Mouse (Mus musculus) liver, embryonic 12.5 days (tissue): ENCODE data around the gene Gm21887. TPM values are rescaled to one million over a fixed set of nuclear protein-coding genes. Genes with fewer than 3 reads are reported as not detected.
A peak's percentile ranks its signal among the peaks of the same experiment; 100 is the strongest.
"Not testable (repeated sequence)": the region's sequence is repeated elsewhere in the genome, so short reads cannot be mapped to it uniquely, and the experiment has no call there.

Experiments
- ATAC-seq: fragments of 200-750 bp; cut with Nextera tagmentation; 2 replicates; pipeline ENCODE4 v1.8.0; 2017; ENCODE audit warnings: moderate number of reproducible peaks, mild to moderate bottlenecking, moderate library complexity
- H3K27ac ChIP-seq: fragments of 300-500 bp; sonication (generic); 2 replicates; pipeline ENCODE4 v1.5.1; 2016; ENCODE audit warnings: mild to moderate bottlenecking
- H3K27me3 ChIP-seq: fragments of 300-500 bp; sonication (generic); replicated peaks from 2 replicates; pipeline ENCODE4 v1.6.1; 2016; ENCODE audit warnings: mild to moderate bottlenecking, moderate library complexity
- H3K36me3 ChIP-seq: fragments of 300-500 bp; sonication (generic); 2 replicates; pipeline ENCODE4 v1.6.1; 2016; ENCODE audit warnings: mild to moderate bottlenecking, moderate library complexity
- H3K4me1 ChIP-seq: fragments of 300-500 bp; sonication (generic); 2 replicates; pipeline ENCODE4 v1.6.1; 2016
- H3K4me2 ChIP-seq: fragments of 300-500 bp; sonication (generic); 2 replicates; pipeline ENCODE4 v1.6.1; 2016; ENCODE audit warnings: mild to moderate bottlenecking, moderate library complexity
- H3K4me3 ChIP-seq: fragments of 300-500 bp; sonication (generic); 2 replicates; pipeline ENCODE4 v1.5.1; 2016; ENCODE audit warnings: mild to moderate bottlenecking, moderate library complexity
- H3K9ac ChIP-seq: fragments of 300-500 bp; sonication (generic); 2 replicates; pipeline ENCODE4 v1.6.1; 2016; ENCODE audit warnings: mild to moderate bottlenecking, moderate library complexity
- H3K9me3 ChIP-seq: fragments of 300-500 bp; sonication (generic); replicated peaks from 2 replicates; pipeline ENCODE4 v1.6.1; 2016; ENCODE audit warnings: mild to moderate bottlenecking, moderate library complexity
- WGBS: fragments of 180-500 bp; shearing (Covaris S2); methylation state at CpG from one replicate; pipeline ENCODE4 v1.1.7; 2016; ENCODE audit not compliant: insufficient replicate concordance; 5-methylcytosine and 5-hydroxymethylcytosine counted together
- polyA plus RNA-seq: library from polyadenylated mRNA; unstranded; fragments of >200 nt; fragmentation: Nextera tagmentation; extraction: Ambion mirVana; gene quantifications from 2 replicates; pipeline ENCODE4 v1.2.1, GENCODE M21; 2016

Gene Gm21887
- polyA plus RNA-seq, 1 experiment from 2014 or later, result 237 TPM

DNA sequence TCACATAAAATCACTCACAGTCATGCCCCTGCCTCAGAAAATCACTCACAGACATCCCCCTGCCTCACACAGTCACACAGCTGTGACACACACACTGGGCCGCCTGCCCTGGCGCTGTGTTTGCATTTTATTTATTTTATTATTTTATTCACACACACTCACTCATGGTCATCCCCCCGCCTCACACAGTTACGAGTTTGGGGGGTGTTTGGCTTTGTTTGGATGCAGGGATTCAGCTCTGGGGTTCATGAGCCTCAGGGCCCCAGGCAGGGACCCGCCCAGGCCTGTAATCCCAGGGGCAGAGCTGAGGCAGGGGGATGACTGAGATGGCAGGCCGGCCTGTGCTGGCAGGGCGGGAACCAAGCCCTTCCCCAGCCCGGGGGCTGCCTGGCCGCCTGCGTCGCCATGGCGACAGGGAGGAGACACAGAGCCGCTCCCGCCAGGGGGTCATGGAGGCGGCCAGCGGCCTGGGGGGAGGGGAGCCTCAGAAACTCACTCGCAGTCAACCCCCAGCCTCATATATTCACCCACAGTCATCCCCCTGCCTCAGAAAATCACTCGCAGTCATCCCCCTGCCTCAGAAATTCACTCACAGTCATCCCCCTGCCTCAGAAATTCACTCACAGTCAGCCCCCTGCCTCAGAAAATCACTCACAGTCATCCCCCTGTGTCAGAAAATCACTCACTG is 6.8 kb upstream of the Gm21887 start:
- H3K27ac ChIP-seq, H3K4me2 ChIP-seq, ATAC-seq, H3K4me3 ChIP-seq, H3K27me3 ChIP-seq, H3K36me3 ChIP-seq, H3K9ac ChIP-seq, H3K4me1 ChIP-seq: not testable (repeated sequence)
- WGBS, result 50% methylated on average over 11 of the region's 18 CpGs
- H3K9me3 ChIP-seq, result peaks cover 15% of the 10 kb centered on the region

DNA sequence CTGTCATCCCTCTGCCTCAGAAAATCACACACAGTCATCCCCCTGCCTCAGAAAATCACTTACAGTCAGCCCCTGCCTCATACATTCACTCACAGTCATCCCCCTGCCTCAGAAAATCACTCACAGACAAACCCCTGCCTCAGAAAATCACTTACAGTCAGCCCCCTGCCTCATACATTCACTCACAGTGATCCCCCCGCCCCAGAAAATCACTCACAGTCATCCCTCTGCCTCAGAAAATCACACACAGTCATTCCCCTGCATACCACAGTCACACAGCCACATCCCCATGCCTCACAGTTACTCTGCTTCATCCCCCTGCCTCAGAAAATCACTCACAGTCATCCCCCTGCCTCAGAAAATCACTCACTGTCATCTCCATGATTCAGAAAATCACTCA is 5.9 kb upstream of the Gm21887 start:
- not testable (repeated sequence) for H3K27ac ChIP-seq, H3K4me3 ChIP-seq, H3K9ac ChIP-seq, ATAC-seq, H3K27me3 ChIP-seq, H3K4me1 ChIP-seq, H3K36me3 ChIP-seq, H3K4me2 ChIP-seq
- WGBS, result 16% methylated on average over 1 of the region's 1 CpGs
- peaks cover 24% of the 10 kb centered on the region for H3K9me3 ChIP-seq

DNA sequence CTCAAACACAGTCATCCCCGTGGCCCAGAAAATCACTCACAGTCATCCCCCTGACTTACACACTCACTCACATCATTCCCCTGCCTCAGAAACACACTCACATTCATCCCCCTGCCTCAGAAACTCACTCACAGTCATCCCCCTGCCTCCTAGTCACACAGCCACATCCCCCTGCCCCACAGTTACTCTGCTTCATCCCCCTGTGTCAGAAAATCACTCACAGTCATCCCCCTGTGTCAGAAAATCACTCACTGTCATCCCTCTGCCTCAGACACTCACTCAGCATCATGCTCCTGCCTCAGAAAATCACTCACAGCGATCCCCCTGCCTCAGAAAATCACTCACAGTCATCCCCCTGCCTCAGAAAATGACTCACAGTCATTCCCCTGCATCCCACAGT is 5.2 kb upstream of the Gm21887 start:
- H3K4me3 ChIP-seq, result not testable (repeated sequence)

DNA sequence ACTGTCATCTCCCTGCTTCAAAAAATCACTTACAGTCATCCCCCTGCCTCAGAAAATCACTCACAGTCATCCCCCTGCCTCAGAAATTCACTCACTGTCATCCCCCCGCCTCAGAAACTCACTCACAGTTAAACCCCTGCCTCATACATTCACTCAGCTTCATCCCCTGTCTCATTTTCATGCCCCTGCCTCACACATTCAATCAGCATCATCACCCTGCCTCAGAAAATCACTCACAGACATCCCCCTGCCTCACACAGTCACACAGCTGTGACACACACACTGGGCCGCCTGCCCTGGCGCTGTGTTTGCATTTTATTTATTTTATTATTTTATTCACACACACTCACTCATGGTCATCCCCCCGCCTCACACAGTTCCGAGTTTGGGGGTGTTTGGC is 4.7 kb upstream of the Gm21887 start:
- H3K27me3 ChIP-seq, H3K36me3 ChIP-seq, H3K4me2 ChIP-seq, ATAC-seq, H3K9ac ChIP-seq, H3K27ac ChIP-seq, H3K4me3 ChIP-seq, H3K4me1 ChIP-seq: not testable (repeated sequence)
- H3K9me3 ChIP-seq, result peaks cover 32% of the 10 kb centered on the region
- WGBS, result 39% methylated on average over 5 of the region's 5 CpGs

More for the DNA sequence above, 5.2 kb upstream of the Gm21887 start:
- H3K4me1 ChIP-seq, H3K36me3 ChIP-seq, H3K9ac ChIP-seq, ATAC-seq, H3K27me3 ChIP-seq, H3K4me2 ChIP-seq, H3K27ac ChIP-seq: not testable (repeated sequence)
- 48% methylated on average over 2 of the region's 2 CpGs for WGBS
- peaks cover 27% of the 10 kb centered on the region for H3K9me3 ChIP-seq

DNA sequence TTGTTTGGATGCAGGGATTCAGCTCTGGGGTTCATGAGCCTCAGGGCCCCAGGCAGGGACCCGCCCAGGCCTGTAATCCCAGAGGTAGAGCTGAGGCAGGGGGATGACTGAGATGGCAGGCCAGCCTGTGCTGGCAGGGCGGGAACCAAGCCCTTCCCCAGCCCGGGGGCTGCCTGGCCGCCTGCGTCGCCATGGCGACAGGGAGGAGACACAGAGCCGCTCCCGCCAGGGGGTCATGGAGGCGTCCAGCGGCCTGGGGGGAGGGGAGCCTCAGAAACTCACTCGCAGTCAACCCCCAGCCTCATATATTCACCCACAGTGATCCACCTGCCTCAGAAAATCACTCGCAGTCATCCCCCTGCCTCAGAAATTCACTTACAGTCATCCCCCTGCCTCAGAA is 4.3 kb upstream of the Gm21887 start:
- not testable (repeated sequence) for H3K36me3 ChIP-seq, H3K4me2 ChIP-seq, H3K4me1 ChIP-seq, H3K9ac ChIP-seq, H3K27me3 ChIP-seq, H3K4me3 ChIP-seq, ATAC-seq, H3K27ac ChIP-seq
- 23% methylated on average over 13 of the region's 13 CpGs for WGBS
- peaks cover 35% of the 10 kb centered on the region for H3K9me3 ChIP-seq

DNA sequence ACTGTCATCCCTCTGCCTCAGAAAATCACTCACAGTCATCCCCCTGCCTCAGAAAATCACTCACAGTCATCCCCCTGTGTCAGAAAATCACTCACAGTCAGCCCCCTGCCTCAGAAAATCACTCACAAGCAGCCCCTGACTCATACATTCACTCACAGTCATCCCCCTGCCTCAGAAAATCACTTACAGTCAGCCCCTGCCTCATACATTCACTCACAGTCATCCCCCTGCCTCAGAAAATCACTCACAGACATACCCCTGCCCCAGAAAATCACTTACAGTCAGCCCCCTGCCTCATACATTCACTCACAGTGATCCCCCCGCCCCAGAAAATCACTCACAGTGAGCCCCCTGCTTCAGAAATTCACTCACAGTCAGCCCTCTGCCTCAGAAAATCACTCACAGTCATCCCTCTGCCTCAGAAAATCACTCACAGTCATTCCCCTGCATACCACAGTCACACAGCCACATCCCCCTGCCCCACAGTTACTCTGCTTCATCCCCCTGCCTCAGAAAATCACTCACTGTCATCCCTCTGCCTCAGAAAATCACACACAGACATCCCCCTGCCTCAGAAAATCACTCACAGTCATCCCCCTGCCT is 3.7 kb upstream of the Gm21887 start:
- H3K4me1 ChIP-seq, H3K27me3 ChIP-seq, H3K4me2 ChIP-seq, H3K27ac ChIP-seq, H3K9ac ChIP-seq, H3K36me3 ChIP-seq, H3K4me3 ChIP-seq, ATAC-seq: not testable (repeated sequence)
- WGBS, result 27% methylated on average over 1 of the region's 1 CpGs
- H3K9me3 ChIP-seq, result peaks cover 39% of the 10 kb centered on the region

DNA sequence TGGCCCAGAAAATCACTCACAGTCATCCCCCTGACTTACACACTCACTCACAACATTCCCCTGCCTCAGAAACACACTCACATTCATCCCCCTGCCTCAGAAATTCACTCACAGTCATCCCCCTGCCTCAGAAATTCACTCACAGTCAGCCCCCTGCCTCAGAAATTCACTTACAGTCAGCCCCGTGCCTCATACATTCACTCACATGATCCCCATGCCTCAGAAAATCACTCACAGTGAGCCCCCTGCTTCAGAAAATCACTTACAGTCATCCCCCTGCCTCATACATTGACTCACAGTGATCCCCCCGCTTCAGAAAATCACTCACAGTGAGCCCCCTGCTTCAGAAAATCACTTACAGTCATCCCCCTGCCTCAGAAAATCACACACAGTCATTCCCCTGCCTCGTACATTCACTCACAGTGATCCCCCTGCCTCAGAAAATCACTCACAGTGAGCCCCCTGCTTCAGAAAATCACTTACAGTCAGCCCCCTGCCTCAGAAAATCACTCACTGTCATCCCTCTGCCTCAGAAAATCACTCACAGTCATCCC is 2.7 kb upstream of the Gm21887 start:
- H3K4me2 ChIP-seq, H3K27me3 ChIP-seq, H3K4me1 ChIP-seq, ATAC-seq, H3K27ac ChIP-seq, H3K4me3 ChIP-seq, H3K9ac ChIP-seq: not testable (repeated sequence)
- peaks cover 15% of the 10 kb centered on the region for H3K36me3 ChIP-seq
- WGBS, result 44% methylated on average over 3 of the region's 3 CpGs
- H3K9me3 ChIP-seq, result peaks cover 45% of the 10 kb centered on the region

DNA sequence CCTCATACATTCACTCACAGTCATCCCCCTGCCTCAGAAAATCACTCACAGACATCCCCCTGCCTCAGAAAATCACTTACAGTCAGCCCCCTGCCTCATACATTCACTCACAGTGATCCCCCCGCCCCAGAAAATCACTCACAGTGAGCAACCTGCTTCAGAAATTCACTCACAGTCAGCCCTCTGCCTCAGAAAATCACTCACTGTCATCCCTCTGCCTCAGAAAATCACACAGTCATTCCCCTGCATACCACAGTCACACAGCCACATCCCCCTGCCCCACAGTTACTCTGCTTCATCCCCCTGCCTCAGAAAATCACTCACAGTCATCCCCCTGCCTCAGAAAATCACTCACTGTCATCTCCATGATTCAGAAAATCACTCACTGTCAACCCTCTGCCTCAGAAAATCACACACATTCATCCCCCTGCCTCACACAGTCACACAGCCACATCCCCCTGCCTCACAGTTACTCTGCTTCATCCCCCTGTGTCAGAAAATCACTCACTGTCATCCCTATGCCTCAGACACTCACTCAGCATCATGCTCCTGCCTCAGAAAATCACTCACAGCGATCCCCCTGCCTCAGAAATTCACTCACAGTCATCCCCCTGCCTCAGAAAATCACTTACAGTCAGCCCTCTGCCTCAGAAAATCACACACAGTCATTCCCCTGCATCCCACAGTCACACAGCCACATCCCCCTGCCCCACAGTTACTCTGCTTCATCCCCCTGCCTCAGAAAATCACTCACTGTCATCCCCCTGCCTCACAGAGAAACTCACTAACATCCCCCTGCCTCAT is 1.9 kb upstream of the Gm21887 start:
- H3K4me2 ChIP-seq, H3K27ac ChIP-seq, ATAC-seq, H3K4me1 ChIP-seq, H3K9ac ChIP-seq, H3K27me3 ChIP-seq, H3K4me3 ChIP-seq: not testable (repeated sequence)
- 40% methylated on average over 2 of the region's 2 CpGs for whole genome bisulfite sequencing
- Histone ChIP-seq H3K9me3 (peaks cover 45% of the 10 kb centered on the region), H3K36me3 (peaks cover 15% of the 10 kb centered on the region)

DNA sequence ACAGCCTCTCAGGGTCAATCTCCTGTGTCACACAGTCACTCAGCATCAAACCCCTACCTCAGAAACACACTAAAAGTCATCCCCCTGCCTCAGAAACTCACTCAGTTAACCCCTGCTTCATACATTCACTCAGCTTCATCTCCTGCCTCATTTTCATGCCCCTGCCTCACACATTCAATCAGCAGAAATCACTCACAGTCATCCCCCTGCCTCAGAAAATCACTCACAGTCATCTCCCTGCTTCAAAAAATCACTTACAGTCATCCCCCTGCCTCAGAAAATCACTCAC is 1.3 kb upstream of the Gm21887 start:
- not testable (repeated sequence) for H3K27me3 ChIP-seq, H3K4me1 ChIP-seq
- peaks cover 45% of the 10 kb centered on the region for H3K9me3 ChIP-seq

DNA sequence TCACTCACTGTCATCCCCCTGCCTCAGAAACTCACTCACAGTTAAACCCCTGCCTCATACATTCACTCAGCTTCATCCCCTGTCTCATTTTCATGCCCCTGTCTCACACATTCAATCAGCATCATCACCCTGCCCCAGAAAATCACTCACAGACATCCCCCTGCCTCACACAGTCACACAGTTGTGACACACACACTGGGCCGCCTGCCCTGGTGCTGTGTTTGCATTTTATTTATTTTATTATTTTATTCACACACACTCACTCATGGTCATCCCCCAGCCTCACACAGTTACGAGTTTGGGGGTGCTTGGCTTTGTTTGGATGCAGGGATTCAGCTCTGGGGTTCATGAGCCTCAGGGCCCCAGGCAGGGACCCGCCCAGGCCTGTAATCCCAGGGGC is 875 bp upstream of the Gm21887 start:
- WGBS, result 48% methylated on average over 3 of the region's 3 CpGs
- Histone ChIP-seq H3K36me3 (peaks cover 15% of the 10 kb centered on the region), H3K9me3 (peaks cover 45% of the 10 kb centered on the region)
- H3K27ac ChIP-seq, H3K4me2 ChIP-seq, H3K9ac ChIP-seq, ATAC-seq, H3K27me3 ChIP-seq, H3K4me1 ChIP-seq, H3K4me3 ChIP-seq: not testable (repeated sequence)

More for the DNA sequence above, 1.3 kb upstream of the Gm21887 start:
- not testable (repeated sequence) for H3K27ac ChIP-seq, H3K4me3 ChIP-seq, H3K9ac ChIP-seq, ATAC-seq, H3K4me2 ChIP-seq
- H3K36me3 ChIP-seq, result peaks cover 15% of the 10 kb centered on the region

DNA sequence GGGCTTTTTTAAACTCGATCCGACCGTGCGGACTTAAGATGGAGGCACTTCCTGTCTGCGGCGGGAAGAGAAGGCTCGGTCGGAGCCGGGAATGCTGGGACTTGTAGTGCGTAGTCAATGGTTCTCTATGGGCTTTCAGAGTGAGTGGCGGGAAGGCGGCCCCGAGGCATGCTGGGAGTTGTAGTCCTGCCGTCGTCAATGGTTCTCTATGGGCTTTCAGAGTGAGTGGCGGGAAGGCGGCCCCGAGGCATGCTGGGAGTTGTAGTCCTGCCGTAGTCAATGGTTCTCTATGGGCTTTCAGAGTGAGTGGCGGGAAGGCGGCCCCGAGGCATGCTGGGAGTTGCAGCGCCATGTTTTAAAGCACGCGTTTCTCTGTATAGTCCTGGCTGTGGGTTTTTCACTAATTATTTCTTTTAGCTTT is 352 bp downstream of the Gm21887 start:
- Histone ChIP-seq H3K36me3 (peaks cover 19% of the 10 kb centered on the region), H3K9me3 (peaks cover 39% of the 10 kb centered on the region), H3K4me3 (peak overlapping the region; percentile 62), H3K27ac (peak overlapping the region; percentile 75), H3K9ac (peak overlapping the region; percentile 61)
- not testable (repeated sequence) for H3K4me1 ChIP-seq, H3K4me2 ChIP-seq, H3K27me3 ChIP-seq
- ATAC-seq, result peak; percentile 96
- WGBS, result 55% methylated on average over 25 of the region's 25 CpGs
